Mouse (Mus musculus) MEL (cell line): Measurements from ENCODE around the gene Kank1. TPM values are rescaled to one million over a fixed set of nuclear protein-coding genes. Genes with fewer than 3 reads are reported as not detected.

Experiments used
- DNase-seq: peaks from one replicate; pipeline ENCODE4 v3.0.0; 2011; ENCODE audit warnings: low read depth, low spot score
- H3K27ac ChIP-seq: 2 replicates; pipeline ENCODE4 v1.5.1; 2012; ENCODE audit warnings: low read depth, mild to moderate bottlenecking, control low read depth, low read length, moderate library complexity; ENCODE audit not compliant: control insufficient read depth
- H3K27me3 ChIP-seq, 2 experiments: fragments of 150-350 bp in 1 of 2; sonication (generic) in 1 of 2; 2 replicates each; pipeline ENCODE4 v1.6.1; 2012; ENCODE audit warnings: low read length in 2 of 2, mild to moderate bottlenecking in 2 of 2, improper control_type of control experiment in 1 of 2, moderate library complexity in 1 of 2; ENCODE audit not compliant: insufficient read depth in 2 of 2, control insufficient read depth in 1 of 2
- H3K36me3 ChIP-seq, 2 experiments: 2 replicates each; pipeline ENCODE4 v1.6.1; 2012 to 2014; ENCODE audit warnings: low read length in 2 of 2, improper control_type of control experiment in 1 of 2, inconsistent platforms in 1 of 2, mild to moderate bottlenecking in 1 of 2; ENCODE audit not compliant: insufficient read depth in 2 of 2, control insufficient read depth in 1 of 2
- H3K4me1 ChIP-seq, 2 experiments: fragments of 150-350 bp in 1 of 2; sonication (generic) in 1 of 2; 2 replicates each; pipeline ENCODE4 v1.6.1; 2012; ENCODE audit warnings: low read length in 2 of 2, improper control_type of control experiment in 1 of 2, mild to moderate bottlenecking in 1 of 2; ENCODE audit not compliant: insufficient read depth in 2 of 2, control insufficient read depth in 1 of 2
- H3K4me3 ChIP-seq, 2 experiments: fragments of 150-350 bp in 1 of 2; sonication (generic) in 1 of 2; 2 replicates each; pipeline ENCODE4 v1.5.1; 2012; ENCODE audit warnings: low read depth in 2 of 2, low read length in 2 of 2, mild to moderate bottlenecking in 2 of 2, moderate library complexity in 2 of 2, control low read depth in 1 of 2, improper control_type of control experiment in 1 of 2; ENCODE audit not compliant: control insufficient read depth in 1 of 2, insufficient read depth in 1 of 2
- H3K79me2 ChIP-seq: 2 replicates; pipeline ENCODE4 v1.6.1; 2012; ENCODE audit warnings: mild to moderate bottlenecking, low read length, moderate library complexity; ENCODE audit not compliant: control insufficient read depth, poor library complexity, insufficient read depth
- H3K9ac ChIP-seq: 2 replicates; pipeline ENCODE4 v1.6.1; 2012; ENCODE audit warnings: low read depth, mild to moderate bottlenecking, control low read depth, low read length, moderate library complexity; ENCODE audit not compliant: control insufficient read depth, poor library complexity, severe bottlenecking
- H3K9me3 ChIP-seq: fragments of 150-350 bp; sonication (generic); replicated peaks from 2 replicates; pipeline ENCODE4 v1.6.1; 2012; ENCODE audit warnings: mild to moderate bottlenecking, low read length, improper control_type of control experiment, moderate library complexity; ENCODE audit not compliant: insufficient read depth
- BHLHE40 ChIP-seq: IDR thresholded peaks from 2 replicates; pipeline ENCODE4 v1.6.1; 2012; ENCODE audit warnings: low read depth, mild to moderate bottlenecking, inconsistent platforms, low read length, improper control_type of control experiment, borderline replicate concordance
- CTCF ChIP-seq, 3 experiments: IDR thresholded peaks in 2 of 3; conservative IDR thresholded peaks in 1 of 3; 2 replicates each; pipeline ENCODE4 v1.5.1; 2011 to 2012; ENCODE audit warnings: low read length in 3 of 3, low read depth in 2 of 3, mild to moderate bottlenecking in 2 of 3, improper control_type of control experiment in 1 of 3, inconsistent platforms in 1 of 3, mixed read lengths in 1 of 3, moderate library complexity in 1 of 3; ENCODE audit not compliant: control insufficient read depth in 1 of 3, insufficient read depth in 1 of 3, poor library complexity in 1 of 3, severe bottlenecking in 1 of 3
- EP300 ChIP-seq, 2 experiments: IDR thresholded peaks; 2 replicates each; pipeline ENCODE4 v1.6.1; 2011; ENCODE audit warnings: improper control_type of control experiment in 2 of 2, low read length in 2 of 2, low read depth in 1 of 2, mild to moderate bottlenecking in 1 of 2
- GABPA ChIP-seq: IDR thresholded peaks from 2 replicates; pipeline ENCODE4 v1.6.1; 2012; ENCODE audit warnings: low read depth, mild to moderate bottlenecking, inconsistent platforms, low read length, improper control_type of control experiment, moderate library complexity
- GATA1 ChIP-seq: IDR thresholded peaks from 2 replicates; pipeline ENCODE4 v1.6.1; 2011; ENCODE audit warnings: low read depth, low read length, improper control_type of control experiment
- MAFK ChIP-seq: IDR thresholded peaks from 2 replicates; pipeline ENCODE4 v1.6.1; 2011; ENCODE audit warnings: low read depth, mild to moderate bottlenecking, low read length, improper control_type of control experiment, borderline replicate concordance
- MAZ ChIP-seq: IDR thresholded peaks from 2 replicates; pipeline ENCODE4 v1.6.1; 2012; ENCODE audit warnings: low read depth, mild to moderate bottlenecking, inconsistent platforms, low read length, improper control_type of control experiment
- MEF2A ChIP-seq: IDR thresholded peaks from 2 replicates; pipeline ENCODE4 v1.6.1; 2014; ENCODE audit warnings: low read depth, mild to moderate bottlenecking, inconsistent platforms, low read length, improper control_type of control experiment; ENCODE audit not compliant: poor library complexity, insufficient replicate concordance, severe bottlenecking; ENCODE audit errors: extremely low read depth
- MYB ChIP-seq: IDR thresholded peaks from 2 replicates; pipeline ENCODE4 v1.6.1; 2011; ENCODE audit warnings: mild to moderate bottlenecking, low read depth, low read length, improper control_type of control experiment
- MYC ChIP-seq: IDR thresholded peaks from 2 replicates; pipeline ENCODE4 v1.6.1; 2011; ENCODE audit warnings: low read depth, mild to moderate bottlenecking, low read length, improper control_type of control experiment, moderate library complexity
- POLR2A ChIP-seq, 2 experiments: IDR thresholded peaks; 2 replicates each; pipeline ENCODE4 v1.6.1; 2011 to 2012; ENCODE audit warnings: low read length in 2 of 2, mild to moderate bottlenecking in 2 of 2, control low read depth in 1 of 2, improper control_type of control experiment in 1 of 2, low read depth in 1 of 2, moderate library complexity in 1 of 2; ENCODE audit not compliant: control insufficient read depth in 1 of 2, insufficient read depth in 1 of 2, poor library complexity in 1 of 2
- POLR2AphosphoS2 ChIP-seq: IDR thresholded peaks from 2 replicates; pipeline ENCODE4 v1.6.1; 2011; ENCODE audit warnings: low read length, improper control_type of control experiment
- RCOR1 ChIP-seq: IDR thresholded peaks from 2 replicates; pipeline ENCODE4 v1.6.1; 2012; ENCODE audit warnings: low read depth, mild to moderate bottlenecking, inconsistent platforms, low read length, improper control_type of control experiment
- TAL1 ChIP-seq: IDR thresholded peaks from 2 replicates; pipeline ENCODE4 v1.6.1; 2012; ENCODE audit warnings: mild to moderate bottlenecking, inconsistent platforms, low read length, moderate library complexity, mixed read lengths
- UBTF ChIP-seq: IDR thresholded peaks from 2 replicates; pipeline ENCODE4 v1.6.1; 2012; ENCODE audit warnings: low read depth, mild to moderate bottlenecking, inconsistent platforms, low read length, improper control_type of control experiment, moderate library complexity, borderline replicate concordance; ENCODE audit not compliant: insufficient read depth
- ZC3H11A ChIP-seq: IDR thresholded peaks from 2 replicates; pipeline ENCODE4 v1.6.1; 2012; ENCODE audit warnings: low read depth, mild to moderate bottlenecking, inconsistent platforms, low read length, improper control_type of control experiment
- ZKSCAN1 ChIP-seq: IDR thresholded peaks from 2 replicates; pipeline ENCODE4 v1.6.1; 2012; ENCODE audit warnings: low read depth, mild to moderate bottlenecking, inconsistent platforms, low read length, improper control_type of control experiment, moderate library complexity
- ZMIZ1 ChIP-seq: IDR thresholded peaks from 2 replicates; pipeline ENCODE4 v1.6.1; 2012; ENCODE audit warnings: low read depth, mild to moderate bottlenecking, inconsistent platforms, low read length, improper control_type of control experiment, moderate library complexity
- ZNF384 ChIP-seq: IDR thresholded peaks from 2 replicates; pipeline ENCODE4 v1.6.1; 2012; ENCODE audit warnings: low read depth, mild to moderate bottlenecking, inconsistent platforms, low read length, improper control_type of control experiment
- polyA plus RNA-seq, 2 experiments: library from polyadenylated mRNA; stranded (reverse) in 1 of 2; unstranded in 1 of 2; fragments of >175 nt in 1 of 2; fragments of >200 nt in 1 of 2; gene quantifications; 2 replicates each; pipeline versions ENCODE4 v1.2.1 to v1.2.4; 2012; ENCODE audit warnings: low replicate concordance in 2 of 2, low read depth in 1 of 2; ENCODE audit not compliant: insufficient read length in 2 of 2, insufficient read depth in 1 of 2, missing spikeins in 1 of 2
- total RNA-seq: library from RNA; depleted of rRNA; stranded (reverse); fragments of 300-350 nt; gene quantifications from 2 replicates; pipeline ENCODE4 v1.2.3, GENCODE M21; 2012

Gene Kank1
- total and polyA plus RNA-seq, 3 experiments = not detected

GRCm38 (mm10) chr19:25401521-25401920 lies 164.7 kb downstream of the Kank1 start:
- no peak overlapping the region for H3K27ac ChIP-seq

DNA sequence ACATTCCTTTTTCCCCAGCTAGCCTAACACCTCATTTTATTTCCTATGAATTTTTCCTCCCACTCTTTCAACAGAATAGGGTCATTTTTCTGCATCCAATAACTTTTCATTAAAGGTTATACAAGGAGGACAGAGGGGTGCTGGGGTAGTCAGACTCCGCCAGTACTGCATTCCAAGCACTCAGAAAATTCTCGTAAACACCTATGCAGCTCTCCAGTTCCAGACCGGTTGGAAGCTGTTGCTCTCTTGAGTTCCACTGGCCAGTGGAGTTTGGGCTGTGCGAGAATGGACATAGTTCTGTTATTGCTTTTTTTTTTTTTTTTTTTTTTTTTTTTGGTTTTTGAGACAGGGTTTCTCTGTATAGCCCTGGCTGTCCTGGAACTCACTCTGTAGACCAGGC lies 167.4 kb downstream of the Kank1 start:
- Histone ChIP-seq H3K4me1 (no peaks in the 10 kb centered on the region), H3K79me2 (no peaks in the 10 kb centered on the region), H3K36me3 (no peaks in the 10 kb centered on the region), H3K27me3 (no peaks in the 10 kb centered on the region), H3K27ac (no peak overlapping the region), H3K9me3 (no peaks in the 10 kb centered on the region), H3K4me3 (no peak overlapping the region), H3K9ac (no peak overlapping the region)
- DNase-seq = no peak
- TF ChIP-seq MYC = no peak
- TF ChIP-seq BHLHE40 = no peak

More at GRCm38 (mm10) chr19:25401521-25401920, 164.7 kb downstream of the Kank1 start:
- H3K4me1 ChIP-seq = no peaks in the 10 kb centered on the region
- DNase-seq = no peak
- H3K79me2 ChIP-seq = no peaks in the 10 kb centered on the region
- H3K9ac ChIP-seq = no peak overlapping the region
- H3K27me3 ChIP-seq = no peaks in the 10 kb centered on the region
- no peak for TF ChIP-seq UBTF
- no peak overlapping the region for H3K4me3 ChIP-seq
- no peaks in the 10 kb centered on the region for H3K9me3 ChIP-seq
- H3K36me3 ChIP-seq = no peaks in the 10 kb centered on the region

DNA sequence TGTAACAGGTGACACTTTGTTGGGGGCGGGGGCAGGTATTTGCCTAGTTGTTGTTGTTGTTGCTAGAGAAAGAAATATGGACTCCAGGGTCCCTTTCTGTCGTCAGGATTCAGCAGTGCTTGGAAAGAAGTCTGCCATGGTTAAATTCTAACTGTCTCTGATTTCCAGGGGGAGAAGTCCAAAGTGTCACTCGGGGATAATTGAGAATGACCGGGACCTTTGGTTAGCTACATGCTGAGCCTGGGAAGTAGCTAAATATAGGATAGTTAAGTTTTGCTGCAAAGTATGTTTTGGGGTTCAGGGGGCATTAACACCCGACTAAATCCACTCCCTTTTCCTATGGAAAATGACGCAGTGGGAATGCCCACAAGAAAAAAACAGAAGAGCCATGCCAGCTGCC lies 169.2 kb downstream of the Kank1 start:
- Histone ChIP-seq H3K9me3 (no peaks in the 10 kb centered on the region), H3K36me3 (no peaks in the 10 kb centered on the region), H3K27me3 (no peaks in the 10 kb centered on the region), H3K9ac (no peak overlapping the region), H3K4me3 (no peak overlapping the region), H3K79me2 (no peaks in the 10 kb centered on the region), H3K4me1 (no peaks in the 10 kb centered on the region), H3K27ac (no peak overlapping the region)
- TF ChIP-seq EP300 (IDR thresholded peaks at IDR 0.05; ENCODE audit: low read depth in 1 of 2, low read length in 2 of 2) (no peak), GATA1 (no peak), ZNF384 (no peak)
- no peak for DNase-seq

GRCm38 (mm10) chr19:25406481-25407184 lies 169.9 kb downstream of the Kank1 start:
- H3K9me3 ChIP-seq = no peaks in the 10 kb centered on the region
- no peak overlapping the region for H3K4me3 ChIP-seq
- no peak overlapping the region for H3K27ac ChIP-seq
- H3K36me3 ChIP-seq = no peaks in the 10 kb centered on the region
- no peak overlapping the region for H3K9ac ChIP-seq
- DNase-seq = no peak
- no peaks in the 10 kb centered on the region for H3K27me3 ChIP-seq
- H3K79me2 ChIP-seq = no peaks in the 10 kb centered on the region
- H3K4me1 ChIP-seq = no peaks in the 10 kb centered on the region
- TF ChIP-seq EP300 (IDR thresholded peaks at IDR 0.05; ENCODE audit: low read depth in 1 of 2, low read length in 2 of 2) (no peak), ZNF384 (no peak), TAL1 (no peak), GABPA (no peak), ZKSCAN1 (no peak), ZC3H11A (no peak), MEF2A (no peak), MAZ (no peak), MYB (no peak), RCOR1 (no peak), BHLHE40 (no peak), MYC (no peak), MAFK (no peak), POLR2AphosphoS2 (no peak), POLR2A (IDR thresholded peaks at IDR 0.05; ENCODE audit: control insufficient read depth in 1 of 2, insufficient read depth in 1 of 2, low read depth in 1 of 2, low read length in 2 of 2, poor library complexity in 1 of 2) (no peak), ZMIZ1 (no peak), CTCF (IDR thresholded peaks at IDR 0.05 in 2 of 3, conservative IDR thresholded peaks at IDR 0.05 in 1 of 3; ENCODE audit: control insufficient read depth in 1 of 3, insufficient read depth in 1 of 3, low read depth in 2 of 3, low read length in 3 of 3, poor library complexity in 1 of 3, severe bottlenecking in 1 of 3) (no peak)
